ENCODE assay signal across 8 mouse cellular contexts in genomic region chr6:146725384-146725791, GRCm38 (mm10). TPM values are rescaled to one million over a fixed set of nuclear protein-coding genes. Genes with fewer than 3 reads are reported as not detected.
DNase-seq lines count a peak whose midpoint lies in the region; ATAC-seq lines count a peak whose summit lies in the region.

No protein-coding gene starts in this region.

- H3K4me2 ChIP-seq in forebrain, embryonic 16.5 days (ENCODE audit: low read length): peak overlapping the region; percentile 83

- no peaks in the 10 kb centered on the region for H3K9me3 ChIP-seq in forebrain, embryonic 16.5 days (ENCODE audit: control insufficient read depth, low read length)

- DNase-seq in adrenal gland, adult (ENCODE audit: inconsistent age in 2 of 2, low spot score in 1 of 2): peak; percentile 58 to 83
- DNase-seq in adrenal gland, postnatal 14 days: no peak
- peak; percentile 19 to 24 for DNase-seq in spleen, postnatal 36 days (ENCODE audit: low spot score in 2 of 2)
- no peak for DNase-seq in spleen, postnatal 10 days (ENCODE audit: low spot score in 2 of 2)
- peak; percentile 80 for DNase-seq in kidney, adult 9 months
- no peak for DNase-seq in B cell, adult 2 months

- peak overlapping the region; percentile 77 for H3K27ac ChIP-seq in forebrain, embryonic 16.5 days (ENCODE audit: low read length)

- H3K4me1 ChIP-seq in forebrain, embryonic 16.5 days (replicated peaks; ENCODE audit: control insufficient read depth, insufficient read depth, low read length): peaks cover 6% of the 10 kb centered on the region

- H3K4me3 ChIP-seq in forebrain, embryonic 16.5 days (replicated peaks; ENCODE audit: low read length): peak overlapping the region; percentile 89

- H3K36me3 ChIP-seq in forebrain, embryonic 16.5 days (ENCODE audit: control insufficient read depth, insufficient read depth): no peaks in the 10 kb centered on the region

- H3K27me3 ChIP-seq in forebrain, embryonic 16.5 days (replicated peaks; ENCODE audit: control insufficient read depth, insufficient read depth, low read length): no peaks in the 10 kb centered on the region

- ATAC-seq in forebrain, embryonic 16.5 days: peak; percentile 65
- peak; percentile 66 for ATAC-seq in megakaryocyte-erythroid progenitor cell, adult 5-6 weeks (replicated peaks; ENCODE audit: low FRiP score, low TSS enrichment, poor library complexity, severe bottlenecking)

- WGBS in forebrain, embryonic 16.5 days: under 1% methylated on average over 30 of the region's 30 CpGs

- peak overlapping the region; percentile 78 for H3K9ac ChIP-seq in forebrain, embryonic 16.5 days (replicated peaks; ENCODE audit: low read depth, low read length)

RNA-seq across cellular contexts. Expression of gene Stk38l, which starts 0.6 kb away (rescaled TPM):
- 17.8 and 18.9 TPM in 2 replicates for total RNA-seq in adrenal gland, postnatal 14 days (2021)
- 15.0 and 16.5 TPM in 2 replicates for polyA plus RNA-seq in forebrain, embryonic 16.5 days (2015; fragmentation: Nextera tagmentation; extraction: Ambion mirVana)
- total RNA-seq in megakaryocyte-erythroid progenitor cell, adult 5-6 weeks (2014; fragmentation: Nextera tagmentation): 2.7 and 4.5 TPM in 2 replicates
- total RNA-seq in megakaryocyte-erythroid progenitor cell, adult 5-6 weeks (2017): 3.4 and 6.6 TPM in 2 replicates

Comparison
In these comparisons a context has a peak if more than half of its experiments do, and no peak if none do; other contexts are left out.
1. DNase-seq: peak in adrenal gland, adult (2 of 2), spleen, postnatal 36 days (2 of 2) and kidney, adult 9 months (single experiment); none in adrenal gland, postnatal 14 days (single experiment), spleen, postnatal 10 days (0 of 2) and B cell, adult 2 months (0 of 2).